Mouse (Mus musculus) heart, adult 2 months (tissue): ENCODE measurements around the gene Fam222b.

Source experiments
- CTCF ChIP-seq: fragments of 200-600 bp; IDR thresholded peaks from 2 replicates; pipeline ENCODE4 v1.8.1; 2022; ENCODE audit warnings: antibody characterized with exemption, mild to moderate bottlenecking, moderate library complexity
- POLR2A ChIP-seq: fragments of 200-500 bp; IDR thresholded peaks from 2 replicates; pipeline ENCODE4 v1.6.1; 2011; ENCODE audit warnings: mild to moderate bottlenecking, low read depth, low read length, control low read depth; ENCODE audit not compliant: insufficient read depth

DNA sequence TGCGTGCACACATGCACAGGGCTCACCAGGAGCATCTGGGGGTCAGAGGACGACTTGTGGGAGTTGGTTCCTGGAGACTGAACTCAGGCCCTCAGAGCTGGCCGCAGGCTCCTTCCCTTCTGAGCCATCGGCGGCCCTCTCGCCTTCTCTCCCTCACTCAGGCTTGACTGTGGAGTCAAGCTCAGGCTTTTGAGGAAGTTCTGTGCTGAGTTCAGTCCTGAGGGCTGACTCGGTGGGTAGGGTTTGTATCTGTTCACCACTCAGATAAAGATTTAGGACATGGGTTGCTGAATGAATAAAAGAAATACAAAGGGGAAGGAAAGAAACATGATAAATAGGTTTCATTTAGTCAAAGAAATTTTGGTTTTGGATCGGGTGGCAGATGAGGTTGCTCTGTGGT, 25.4 kb downstream of the Fam222b start:
- TF ChIP-seq CTCF (no peak), POLR2A (no peak)
